In genomic region chr19:3441092-3441491, GRCm38 (mm10) we compare ENCODE assay signal across 17 mouse cellular contexts. TPM values are rescaled to one million over a fixed set of nuclear protein-coding genes. Genes with fewer than 3 reads are reported as not detected.
DNase-seq lines count a peak whose midpoint lies in the region; ATAC-seq lines count a peak whose summit lies in the region.
"Had no signal": no experiment of that assay in that cellular context is flagged by ENCODE, and none has a peak within 500 bp of the region (broad histone marks: within the 10 kb centered on the region; RNA-seq: fewer than 3 reads in every experiment).

No protein-coding gene starts in this region.

- H3K36me3 ChIP-seq in hindbrain, embryonic 13.5 days: no peaks in the 10 kb centered on the region
- no peaks in the 10 kb centered on the region for H3K36me3 ChIP-seq in hindbrain, embryonic 11.5 days (ENCODE audit: control insufficient read depth, insufficient read depth, low read length)
- no peaks in the 10 kb centered on the region for H3K36me3 ChIP-seq in hindbrain, embryonic 15.5 days
- H3K36me3 ChIP-seq in intestine, embryonic 15.5 days: no peaks in the 10 kb centered on the region
- H3K36me3 ChIP-seq: embryonic facial prominence, embryonic 12.5 days; G1E; heart, embryonic 12.5 days; liver, embryonic 12.5 days had no signal

- no peak overlapping the region for H3K4me3 ChIP-seq in hindbrain, embryonic 13.5 days
- H3K4me3 ChIP-seq in hindbrain, embryonic 11.5 days (ENCODE audit: low read depth, low read length): no peak overlapping the region
- no peak overlapping the region for H3K4me3 ChIP-seq in hindbrain, embryonic 15.5 days
- H3K4me3 ChIP-seq in intestine, embryonic 15.5 days (replicated peaks): no peak overlapping the region
- H3K4me3 ChIP-seq: embryonic facial prominence, embryonic 12.5 days; heart, embryonic 12.5 days; liver, embryonic 12.5 days had no signal

- peak; percentile 65 for ATAC-seq in hindbrain, embryonic 13.5 days (ENCODE audit: low FRiP score)
- no peak for ATAC-seq in hindbrain, embryonic 11.5 days (ENCODE audit: low FRiP score)
- ATAC-seq in hindbrain, embryonic 15.5 days (ENCODE audit: low FRiP score, low read depth): 0 out of 2 replicates have a peak, but pooled peaks have one; percentile 33
- ATAC-seq in intestine, embryonic 15.5 days: no peak
- ATAC-seq in inflammation-experienced regulatory T-cells, adult 6 months: no peak
- ATAC-seq: liver, embryonic 12.5 days had no signal

- peak overlapping the region; percentile 26; the same call in 1 of the 2 replicates for H3K4me2 ChIP-seq in hindbrain, embryonic 13.5 days
- no peak overlapping the region for H3K4me2 ChIP-seq in hindbrain, embryonic 11.5 days (replicated peaks; ENCODE audit: low read depth, low read length)
- peak overlapping the region; percentile 22 for H3K4me2 ChIP-seq in hindbrain, embryonic 15.5 days
- no peak overlapping the region for H3K4me2 ChIP-seq in intestine, embryonic 15.5 days (replicated peaks)
- H3K4me2 ChIP-seq: embryonic facial prominence, embryonic 12.5 days; heart, embryonic 12.5 days; liver, embryonic 12.5 days had no signal

- H3K27ac ChIP-seq in hindbrain, embryonic 13.5 days: peak overlapping the region; percentile 60
- H3K27ac ChIP-seq in hindbrain, embryonic 11.5 days (ENCODE audit: low read depth, low read length): no peak overlapping the region
- no peak overlapping the region for H3K27ac ChIP-seq in hindbrain, embryonic 15.5 days (replicated peaks)
- H3K27ac ChIP-seq in intestine, embryonic 15.5 days: no peak overlapping the region
- H3K27ac ChIP-seq: embryonic facial prominence, embryonic 12.5 days; liver, embryonic 12.5 days had no signal

- no peaks in the 10 kb centered on the region for H3K9me3 ChIP-seq in hindbrain, embryonic 13.5 days
- H3K9me3 ChIP-seq in hindbrain, embryonic 11.5 days (ENCODE audit: control insufficient read depth, low read length): no peaks in the 10 kb centered on the region
- no peaks in the 10 kb centered on the region for H3K9me3 ChIP-seq in hindbrain, embryonic 15.5 days
- H3K9me3 ChIP-seq in intestine, embryonic 15.5 days: no peaks in the 10 kb centered on the region
- H3K9me3 ChIP-seq: embryonic facial prominence, embryonic 12.5 days; G1E; heart, embryonic 12.5 days; liver, embryonic 12.5 days had no signal

- no peak for DNase-seq in hindbrain, embryonic 11.5 days (ENCODE audit: low spot score)
- DNase-seq in thymus, postnatal 4 days: peak; percentile 27
- no peak for DNase-seq in thymus, adult 18-20 months
- no peak for DNase-seq in yolk sac, embryonic 10.5 days (ENCODE audit: low spot score)
- DNase-seq: adrenal gland, postnatal 14 days; cerebellum, postnatal 10 days; kidney, postnatal 14 days; lung, postnatal 10 days; right cerebral cortex, postnatal 25 days had no signal

- WGBS in hindbrain, embryonic 13.5 days: 46% methylated on average over 10 of the region's 10 CpGs
- 68% methylated on average over 10 of the region's 10 CpGs for WGBS in hindbrain, embryonic 11.5 days
- WGBS in hindbrain, embryonic 15.5 days: 38% methylated on average over 10 of the region's 10 CpGs
- WGBS in intestine, embryonic 15.5 days: 65% methylated on average over 10 of the region's 10 CpGs

- peaks cover 12% of the 10 kb centered on the region for H3K4me1 ChIP-seq in hindbrain, embryonic 13.5 days (replicated peaks)
- no peaks in the 10 kb centered on the region for H3K4me1 ChIP-seq in hindbrain, embryonic 11.5 days (replicated peaks; ENCODE audit: control insufficient read depth, insufficient read depth, low read length)
- peaks cover 3% of the 10 kb centered on the region; the same call in 1 of the 2 replicates for H3K4me1 ChIP-seq in hindbrain, embryonic 15.5 days (replicated peaks)
- H3K4me1 ChIP-seq in intestine, embryonic 15.5 days (replicated peaks): no peaks in the 10 kb centered on the region
- H3K4me1 ChIP-seq: embryonic facial prominence, embryonic 12.5 days; heart, embryonic 12.5 days had no signal

- no peak overlapping the region for H3K9ac ChIP-seq in hindbrain, embryonic 13.5 days
- no peak overlapping the region for H3K9ac ChIP-seq in hindbrain, embryonic 11.5 days (ENCODE audit: low read depth, low read length)
- no peak overlapping the region for H3K9ac ChIP-seq in hindbrain, embryonic 15.5 days
- H3K9ac ChIP-seq in intestine, embryonic 15.5 days: no peak overlapping the region
- H3K9ac ChIP-seq: embryonic facial prominence, embryonic 12.5 days; heart, embryonic 12.5 days; liver, embryonic 12.5 days had no signal

- H3K27me3 ChIP-seq in hindbrain, embryonic 13.5 days: 0 out of 2 replicates have a peak, but pooled peaks cover 19% of the 10 kb centered on the region
- no peaks in the 10 kb centered on the region for H3K27me3 ChIP-seq in hindbrain, embryonic 11.5 days (ENCODE audit: control insufficient read depth, insufficient read depth, low read length)
- H3K27me3 ChIP-seq in hindbrain, embryonic 15.5 days: no peaks in the 10 kb centered on the region
- no peaks in the 10 kb centered on the region; the same call in 1 of the 2 replicates for H3K27me3 ChIP-seq in intestine, embryonic 15.5 days (replicated peaks)
- H3K27me3 ChIP-seq: embryonic facial prominence, embryonic 12.5 days had no signal

RNA-seq across cellular contexts. Expression of gene Gal, which starts 26.7 kb away (rescaled TPM):
- polyA plus RNA-seq in hindbrain, embryonic 13.5 days (2015; fragmentation: Nextera tagmentation; extraction: Ambion mirVana): 23.3 and 33.2 TPM in 2 replicates
- 1.3 and 3.5 TPM in 2 replicates for polyA plus RNA-seq in hindbrain, embryonic 11.5 days (2014; fragmentation: Nextera tagmentation; extraction: Ambion mirVana)
- 23.8 and 24.1 TPM in 2 replicates for polyA plus RNA-seq in hindbrain, embryonic 15.5 days (2015; fragmentation: Nextera tagmentation; extraction: Ambion mirVana)
- 15.6 and 16.4 TPM in 2 replicates for polyA plus RNA-seq in intestine, embryonic 15.5 days (2015; fragmentation: Nextera tagmentation; extraction: Ambion mirVana)
- 10 to 100 TPM in 1 of 3 experiments, 1 to 10 TPM in 1, under 1 TPM in 1; 0.74 to 15.2 (median 1.3) TPM for polyA plus RNA-seq in inflammation-experienced regulatory T-cells, adult 6 months (2017; shearing (Covaris generic))
- polyA plus RNA-seq: G1E had no signal

RNA-seq across cellular contexts. Expression of gene Tesmin, which starts 52.4 kb away (rescaled TPM):
- polyA plus RNA-seq in hindbrain, embryonic 13.5 days (2015; fragmentation: Nextera tagmentation; extraction: Ambion mirVana): 0.28 and 0.42 TPM in 2 replicates
- polyA plus RNA-seq in hindbrain, embryonic 11.5 days (2014; fragmentation: Nextera tagmentation; extraction: Ambion mirVana): 0.36 and 0.38 TPM in 2 replicates
- 0.43 and 0.66 TPM in 2 replicates for polyA plus RNA-seq in hindbrain, embryonic 15.5 days (2015; fragmentation: Nextera tagmentation; extraction: Ambion mirVana)
- 0.24 and 0.27 TPM in 2 replicates for polyA plus RNA-seq in intestine, embryonic 15.5 days (2015; fragmentation: Nextera tagmentation; extraction: Ambion mirVana)
- not detected for polyA plus RNA-seq in inflammation-experienced regulatory T-cells, adult 6 months (2017; shearing (Covaris generic))

Comparison
In these comparisons a context has a peak if more than half of its experiments do, and no peak if none do; other contexts are left out.
1. ATAC-seq: peak in hindbrain, embryonic 13.5 days (single experiment) and hindbrain, embryonic 15.5 days (single experiment); none in hindbrain, embryonic 11.5 days (single experiment), intestine, embryonic 15.5 days (single experiment) and inflammation-experienced regulatory T-cells, adult 6 months (single experiment).
2. H3K4me2 ChIP-seq: peak in hindbrain, embryonic 13.5 days (single experiment) and hindbrain, embryonic 15.5 days (single experiment); none in hindbrain, embryonic 11.5 days (single experiment) and intestine, embryonic 15.5 days (single experiment).